Mouse (Mus musculus): Measurements from ENCODE around the gene Gpr179.

GRCm38 (mm10) chr11:97330315-97330714 is 21.6 kb downstream of the Gpr179 start:
- TF ChIP-seq CTCF (IDR thresholded peaks at IDR 0.05; ENCODE audit: extremely low read depth, insufficient read depth, low read length), result no peak
- TF ChIP-seq POLR2A (IDR thresholded peaks at IDR 0.05; ENCODE audit: extremely low read depth, insufficient read depth, low read length), result no peak
